Mouse (Mus musculus) lung, adult 10 weeks (tissue): ENCODE measurements around the gene Abcc9. TPM values are rescaled to one million over a fixed set of nuclear protein-coding genes. Genes with fewer than 3 reads are reported as not detected.

ENCODE experiments used
- polyA plus RNA-seq: library from polyadenylated mRNA; stranded (reverse); fragments of 350-450 nt; fragmentation: Illumina TruSeq; extraction: RNeasy Lipid Tissue Mini Kit (QIAGEN cat#74804); gene quantifications from one replicate; pipeline ENCODE4 v1.2.3, GENCODE M21; 2014; ENCODE audit warnings: low read depth, low replicate concordance; ENCODE audit not compliant: insufficient read depth

The Abcc9 gene
- 2.0 TPM for polyA plus RNA-seq

DNA sequence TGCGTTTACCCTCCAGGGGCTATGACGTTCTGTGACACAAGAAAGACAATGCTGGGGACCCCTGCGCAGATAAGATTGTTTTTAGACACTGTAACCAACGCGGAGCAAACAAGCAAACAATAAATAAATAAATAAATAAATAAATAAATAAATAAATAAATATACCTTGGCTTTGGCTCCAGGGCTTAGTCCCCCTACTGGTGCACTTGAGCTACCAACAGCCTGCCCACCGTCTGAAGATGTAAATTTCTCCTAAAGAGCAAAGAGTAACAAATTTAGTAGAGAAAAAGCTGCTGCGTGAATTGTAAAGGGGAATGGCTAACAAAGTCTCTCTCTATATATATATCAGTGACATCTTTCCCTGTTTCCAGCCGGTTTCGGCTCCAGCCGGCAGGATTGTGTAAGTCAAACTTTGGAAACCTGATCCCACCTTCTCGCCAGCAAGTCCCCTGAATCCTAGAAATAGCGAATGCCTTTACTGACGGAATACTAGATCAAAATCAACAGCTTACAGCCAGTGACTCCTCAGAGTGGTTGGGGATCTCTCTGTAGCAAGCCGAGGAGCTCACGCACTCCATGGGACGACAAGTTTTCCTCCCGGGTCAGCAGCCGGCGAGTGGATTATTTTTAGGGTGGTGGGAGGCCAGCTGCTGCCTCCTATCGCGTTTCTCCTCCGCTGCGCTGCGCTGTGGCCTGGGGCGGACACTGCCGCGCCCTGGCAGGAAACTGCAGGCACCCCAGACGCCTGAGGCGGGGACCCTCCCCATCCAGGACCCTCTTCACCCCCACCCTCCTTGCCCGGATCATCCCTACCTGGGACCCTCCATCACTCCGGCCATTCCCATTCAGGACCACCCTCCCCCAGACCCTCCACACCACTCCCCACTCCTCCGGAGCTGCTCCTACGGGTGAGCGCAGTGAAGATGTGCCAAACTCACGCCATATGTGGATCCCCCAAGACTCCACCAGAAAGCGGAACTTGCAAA lies at the start of gene Abcc9:
TSS of gene Abcc9 (minus strand) at position 664 of the 986 bp plus-strand sequence.

DNA sequence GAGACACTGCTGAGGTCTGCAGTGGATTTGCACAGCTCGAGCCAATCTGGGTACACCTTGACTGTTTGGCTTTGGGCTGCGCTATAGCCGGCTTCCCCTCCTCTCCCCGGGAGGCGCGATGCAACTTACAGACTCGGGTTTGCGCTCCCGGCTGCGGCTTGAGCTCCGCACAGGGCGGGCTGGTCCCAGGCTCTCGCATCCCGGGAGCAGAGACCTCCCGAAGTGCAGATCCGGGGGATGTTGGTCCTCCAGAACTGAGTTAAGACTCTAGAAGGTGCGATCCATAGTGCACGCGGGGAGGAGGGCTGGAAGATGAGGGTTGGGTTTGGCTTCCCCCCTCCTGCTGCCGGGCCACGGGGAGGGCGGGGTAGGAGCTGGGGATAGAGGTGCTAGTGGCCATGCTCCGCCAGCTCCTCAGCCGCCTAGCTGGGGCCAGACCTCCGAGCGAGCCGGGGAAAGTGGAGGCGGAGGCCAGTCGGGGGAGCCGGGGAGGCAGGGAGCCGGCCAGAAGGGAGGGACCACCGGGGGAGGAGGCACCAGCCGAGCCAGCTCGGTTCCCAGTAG lies 131.0 kb downstream of the Abcc9 start, which contains the start of gene Kcnj8:
TSS of gene Kcnj8 (minus strand) at position 560 of the 564 bp plus-strand sequence.

Other genes with a start within 250 kb of the Abcc9 start
- 0.49 TPM for gene Gys2, start 229.2 kb downstream of the Abcc9 start, polyA plus RNA-seq
- gene Ldhb, start 194.4 kb downstream of the Abcc9 start, polyA plus RNA-seq: 306 TPM
- 7.5 TPM for gene Kcnj8, start 130.7 kb downstream of the Abcc9 start, polyA plus RNA-seq
- 29.6 TPM for gene Cmas, start 54.4 kb upstream of the Abcc9 start, polyA plus RNA-seq
- gene Sult6b2, start 102.2 kb upstream of the Abcc9 start, polyA plus RNA-seq: not detected